Mouse (Mus musculus) cortical plate, adult 2 months (tissue): ENCODE data around the gene Myh9. TPM values are rescaled to one million over a fixed set of nuclear protein-coding genes. Genes with fewer than 3 reads are reported as not detected.

Experiments used
- H3K27ac ChIP-seq: fragments of 200-500 bp; 2 replicates; pipeline ENCODE4 v1.5.1; 2012; ENCODE audit warnings: low read length, control low read depth, inconsistent platforms; ENCODE audit not compliant: insufficient read depth
- H3K4me1 ChIP-seq: fragments of 200-500 bp; 2 replicates; pipeline ENCODE4 v1.6.1; 2011; ENCODE audit warnings: low read length; ENCODE audit not compliant: control insufficient read depth, insufficient read depth
- H3K4me3 ChIP-seq: fragments of 200-500 bp; 2 replicates; pipeline ENCODE4 v1.5.1; 2011; ENCODE audit warnings: mild to moderate bottlenecking, low read length, control low read depth; ENCODE audit not compliant: insufficient read depth
- CTCF ChIP-seq: fragments of 200-500 bp; IDR thresholded peaks from 2 replicates; pipeline ENCODE4 v1.5.1; 2011; ENCODE audit warnings: mild to moderate bottlenecking, control low read depth, low read length; ENCODE audit not compliant: insufficient read depth; ENCODE audit errors: extremely low read depth
- POLR2A ChIP-seq: fragments of 200-500 bp; IDR thresholded peaks from 2 replicates; pipeline ENCODE4 v1.6.1; 2011; ENCODE audit warnings: mild to moderate bottlenecking, low read length, control low read depth; ENCODE audit not compliant: insufficient read depth; ENCODE audit errors: extremely low read depth
- polyA plus RNA-seq: library from polyadenylated mRNA; depleted of rRNA; stranded (reverse); fragments of >200 nt; gene quantifications from 2 replicates; pipeline ENCODE4 v1.2.3, GENCODE M21; 2012

Myh9 gene
- polyA plus RNA-seq, 1 experiment: 32.6 TPM

DNA sequence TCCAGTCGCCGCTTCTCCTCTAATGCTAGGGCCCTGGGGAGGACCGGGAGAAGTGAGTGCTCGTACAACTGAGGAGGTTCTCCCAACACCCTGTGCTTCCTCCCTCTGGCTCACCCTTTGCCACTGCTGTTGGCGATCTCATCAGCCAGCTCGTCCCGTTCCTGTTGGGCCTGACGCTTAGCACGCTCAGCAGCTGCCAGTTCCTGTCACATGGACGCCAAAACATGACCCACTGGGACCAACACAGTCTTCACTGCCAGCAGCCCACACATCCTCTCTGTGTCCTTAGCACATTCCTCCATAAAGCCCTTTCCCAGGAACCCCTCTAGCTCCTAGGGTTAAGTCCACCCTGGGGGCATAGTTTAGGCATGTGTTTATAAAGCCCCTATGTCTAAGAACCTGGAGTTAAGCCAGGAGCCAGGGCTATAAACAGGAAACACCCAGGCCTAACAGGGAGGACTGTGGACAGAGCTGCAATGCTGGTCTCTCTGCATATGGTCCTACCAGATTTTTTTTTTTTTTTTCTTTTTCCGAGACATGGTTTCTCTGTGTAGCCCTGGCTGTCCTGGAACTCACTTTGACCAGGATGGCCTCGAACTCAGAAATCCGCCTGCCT is 77.5 kb downstream of the Myh9 start:
- no peak overlapping the region for H3K4me3 ChIP-seq
- H3K27ac ChIP-seq: no peak overlapping the region
- H3K4me1 ChIP-seq: no peaks in the 10 kb centered on the region
- TF ChIP-seq CTCF (no peak), POLR2A (no peak)

DNA sequence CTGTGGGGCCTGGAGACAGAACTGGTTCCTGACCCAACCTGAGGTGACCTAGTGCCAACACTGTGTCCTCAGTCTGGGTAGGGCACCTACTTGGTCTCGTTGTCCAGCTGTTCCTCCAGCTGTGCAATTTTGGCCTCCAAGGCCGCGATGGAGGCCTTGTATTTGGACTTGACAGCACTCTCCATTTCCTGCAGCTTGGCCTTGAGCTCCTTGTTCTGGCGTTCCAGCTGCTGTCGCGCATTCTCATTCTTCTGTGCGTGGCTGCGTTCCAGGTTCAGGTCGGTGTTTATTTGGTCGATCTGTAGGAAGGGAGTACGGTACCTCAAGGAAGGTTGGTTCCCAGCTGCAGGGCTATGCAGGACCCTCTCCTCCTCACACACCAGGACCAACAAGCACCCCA is 78.3 kb downstream of the Myh9 start:
- TF ChIP-seq POLR2A (no peak), CTCF (no peak)
- H3K27ac ChIP-seq: no peak overlapping the region
- H3K4me1 ChIP-seq: no peaks in the 10 kb centered on the region
- H3K4me3 ChIP-seq: no peak overlapping the region

DNA sequence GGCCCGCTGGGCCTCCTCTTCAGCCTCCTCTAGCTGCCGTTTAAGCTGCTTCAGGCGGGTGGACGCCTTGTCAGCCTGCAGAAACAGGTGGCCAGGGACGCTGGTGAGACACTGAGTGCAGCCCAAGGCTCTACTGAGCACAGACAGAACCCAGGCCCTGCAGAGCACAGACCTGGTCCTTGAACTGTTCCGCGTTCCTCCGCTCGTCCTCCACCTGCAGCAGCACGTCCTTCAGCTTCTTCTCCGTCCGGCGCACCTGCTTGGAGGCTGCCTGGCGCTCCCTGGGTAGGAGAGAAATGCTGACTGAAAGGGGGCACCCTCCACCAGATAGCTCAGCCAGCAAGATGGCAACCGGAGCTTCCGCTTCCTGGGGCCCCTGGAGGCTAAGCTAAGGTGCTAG is 78.9 kb downstream of the Myh9 start:
- Histone ChIP-seq H3K27ac (no peak overlapping the region), H3K4me1 (no peaks in the 10 kb centered on the region), H3K4me3 (no peak overlapping the region)
- TF ChIP-seq POLR2A (no peak), CTCF (no peak)

DNA sequence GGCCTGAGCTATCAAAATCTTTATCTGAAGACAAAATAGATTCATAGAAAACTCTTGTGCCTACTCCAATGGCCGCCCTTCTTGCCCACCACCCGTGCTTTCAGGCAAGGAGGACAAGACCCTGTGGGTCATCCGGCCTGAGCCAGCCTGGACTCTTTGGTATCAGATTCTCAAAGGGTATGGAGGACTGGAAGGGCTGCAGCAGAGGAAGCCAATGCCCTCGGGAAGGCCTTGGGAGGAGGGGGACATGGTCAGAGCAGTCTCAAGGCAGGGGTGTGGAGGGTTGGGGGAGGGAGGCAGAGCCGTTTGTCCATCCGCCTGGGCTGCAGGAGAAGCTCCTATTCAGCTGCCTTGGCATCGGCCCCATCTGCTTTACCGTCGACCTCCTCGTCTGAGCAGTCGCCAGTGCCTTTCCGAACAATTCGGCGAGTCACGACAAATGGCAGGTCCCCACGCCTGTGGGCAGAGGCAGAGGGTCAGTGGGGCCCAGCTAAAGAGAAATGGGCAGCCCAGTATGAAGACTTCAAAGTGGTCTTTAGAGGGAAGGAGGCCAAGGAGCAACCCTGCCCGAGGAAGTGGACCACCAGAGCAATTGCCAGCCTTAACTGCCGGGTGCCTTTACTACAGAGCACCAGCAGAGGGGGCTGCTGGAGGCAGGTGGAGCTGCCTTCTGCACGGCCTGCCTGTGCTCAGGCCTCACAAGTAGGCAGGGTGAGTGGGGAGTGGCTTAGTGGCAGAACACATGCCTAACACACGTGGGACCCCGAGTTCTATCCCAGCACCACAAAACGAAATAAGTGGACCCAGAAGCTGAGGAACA is 80.2 kb downstream of the Myh9 start:
- peak; percentile 71 for TF ChIP-seq CTCF
- TF ChIP-seq POLR2A: no peak
- H3K27ac ChIP-seq: no peak overlapping the region
- no peak overlapping the region for H3K4me3 ChIP-seq
- H3K4me1 ChIP-seq: no peaks in the 10 kb centered on the region

DNA sequence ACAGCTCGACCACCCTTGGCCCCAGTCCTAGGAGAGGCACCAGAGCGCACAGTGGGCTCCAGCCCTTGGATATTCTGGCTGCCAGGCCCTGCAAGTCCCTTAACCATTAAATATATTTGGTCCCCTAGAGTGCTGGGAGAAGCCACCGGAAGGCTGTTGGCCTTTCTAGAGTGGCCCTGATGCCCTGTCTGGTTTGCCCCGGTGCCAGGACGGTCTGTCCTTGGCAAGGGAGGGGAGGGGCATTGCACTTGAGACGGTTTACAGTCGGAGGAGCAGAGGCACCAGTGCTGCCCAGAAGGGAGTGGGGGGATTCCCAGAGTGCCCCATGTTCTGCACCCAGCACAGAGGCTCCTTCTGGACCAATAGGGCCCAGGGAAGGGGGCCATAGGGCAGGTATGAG is 80.9 kb downstream of the Myh9 start:
- H3K27ac ChIP-seq: no peak overlapping the region
- TF ChIP-seq POLR2A (no peak), CTCF (no peak)
- no peak overlapping the region for H3K4me3 ChIP-seq

DNA sequence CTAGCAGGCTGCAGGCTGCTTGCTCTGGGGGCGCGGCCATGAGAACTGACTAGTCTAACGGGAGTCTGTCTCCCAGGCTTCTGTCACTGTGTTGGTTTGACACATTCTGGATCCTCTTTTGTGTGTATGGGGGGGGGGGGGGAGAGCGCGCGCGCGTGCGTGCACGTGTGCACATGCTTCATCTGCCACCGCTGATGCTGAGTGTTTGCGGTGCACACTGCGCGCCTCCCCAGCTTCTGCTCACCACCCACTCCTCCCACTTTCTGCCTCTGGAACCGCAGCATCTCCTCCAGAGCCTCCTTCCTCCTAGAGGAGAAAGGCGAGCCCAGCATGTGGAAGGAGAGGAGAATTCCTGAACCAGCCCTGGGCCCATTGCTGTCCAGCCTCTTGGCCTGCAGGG is 81.9 kb downstream of the Myh9 start:
- no peaks in the 10 kb centered on the region for H3K4me1 ChIP-seq
- no peak overlapping the region for H3K4me3 ChIP-seq
- no peak overlapping the region for H3K27ac ChIP-seq
- TF ChIP-seq CTCF (no peak), POLR2A (no peak)

More for the DNA sequence above, 80.9 kb downstream of the Myh9 start:
- no peaks in the 10 kb centered on the region for H3K4me1 ChIP-seq

DNA sequence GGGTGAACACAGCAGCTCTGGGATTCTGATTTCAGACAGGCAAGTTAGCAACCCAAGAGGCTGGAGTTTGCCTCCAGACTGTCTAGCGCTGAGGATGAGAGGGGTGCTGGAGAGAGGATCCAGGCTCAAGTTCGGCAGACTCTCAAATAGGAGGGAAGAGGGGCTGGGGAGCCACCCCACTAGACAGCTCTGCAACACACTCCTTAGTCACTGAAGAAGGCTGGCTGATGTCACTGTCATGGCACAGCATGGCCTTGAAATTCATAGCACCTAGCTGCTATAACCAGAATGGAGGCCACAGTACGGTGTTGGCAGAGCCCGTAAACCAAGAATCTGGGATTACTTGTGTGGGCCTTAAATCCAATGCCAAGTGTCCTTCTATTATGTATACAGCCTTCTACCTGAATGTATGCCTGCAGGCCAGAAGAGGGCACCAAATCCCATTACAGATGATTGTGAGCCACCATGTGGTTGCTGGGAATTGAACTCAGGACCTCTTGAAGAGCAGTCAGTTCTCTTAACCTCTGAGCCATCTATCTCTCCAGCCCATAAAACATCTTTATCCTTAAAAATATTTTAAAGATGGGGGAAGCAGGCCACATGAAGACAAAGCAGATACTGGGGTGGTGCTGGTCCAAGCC is 84.3 kb downstream of the Myh9 start:
- no peak for TF ChIP-seq POLR2A
- no peak for TF ChIP-seq CTCF
- Histone ChIP-seq H3K4me3 (no peak overlapping the region), H3K4me1 (no peaks in the 10 kb centered on the region), H3K27ac (no peak overlapping the region)

DNA sequence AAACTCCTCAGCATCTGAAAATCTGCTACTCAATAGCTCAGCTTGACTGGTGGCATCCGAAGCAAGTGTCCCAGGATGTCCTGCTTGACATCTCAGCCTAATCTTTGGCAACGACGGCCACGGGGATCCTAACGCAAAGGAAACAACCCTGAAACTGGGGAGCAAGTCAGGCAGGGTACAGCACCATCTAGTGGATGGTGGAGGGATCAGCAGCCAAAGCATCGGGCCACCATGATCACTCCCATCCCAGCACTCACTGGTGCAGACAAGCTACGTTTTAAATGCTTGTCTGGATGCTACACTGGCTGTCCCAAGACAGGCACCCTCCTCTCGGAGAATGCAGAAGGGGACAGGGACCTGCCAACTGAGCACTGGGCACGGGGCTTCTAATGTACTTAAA is 85.1 kb downstream of the Myh9 start, which contains the start of gene Apol8:
Gene Apol8, minus strand, starts transcription at position 156 of the 400 bp plus-strand sequence.
- no peak within 1 kb of the TSS for H3K27ac ChIP-seq
- no peak for TF ChIP-seq POLR2A
- TF ChIP-seq CTCF: peak; percentile 88
- H3K4me1 ChIP-seq: no peaks in the 10 kb centered on the region
- peak within 1 kb of the TSS; percentile 7; the same call in 1 of the 2 replicates for H3K4me3 ChIP-seq

DNA sequence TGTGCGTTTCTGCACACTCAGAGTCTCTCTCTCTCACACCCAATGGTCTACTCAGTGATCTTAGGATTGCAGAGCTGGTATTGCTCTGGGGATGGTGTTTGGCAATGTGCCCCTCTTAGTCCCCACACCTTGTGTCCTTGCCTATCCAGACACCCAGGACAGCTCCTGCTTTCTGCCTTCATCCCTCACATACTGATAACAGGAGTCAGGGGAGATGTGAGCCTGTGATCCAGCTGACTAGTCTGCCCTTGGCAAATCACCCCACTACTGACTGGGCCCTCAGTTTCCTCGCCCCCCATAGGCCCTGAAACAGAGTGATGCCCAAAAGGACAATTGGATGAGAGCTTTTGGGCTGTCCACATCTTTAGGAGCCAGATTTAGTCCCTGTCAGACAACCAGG is 85.9 kb downstream of the Myh9 start:
- Histone ChIP-seq H3K4me3 (0 out of 2 replicates have a peak overlapping the region, but pooled peaks have one; percentile 7), H3K27ac (no peak overlapping the region), H3K4me1 (no peaks in the 10 kb centered on the region)
- TF ChIP-seq CTCF (no peak), POLR2A (no peak)

DNA sequence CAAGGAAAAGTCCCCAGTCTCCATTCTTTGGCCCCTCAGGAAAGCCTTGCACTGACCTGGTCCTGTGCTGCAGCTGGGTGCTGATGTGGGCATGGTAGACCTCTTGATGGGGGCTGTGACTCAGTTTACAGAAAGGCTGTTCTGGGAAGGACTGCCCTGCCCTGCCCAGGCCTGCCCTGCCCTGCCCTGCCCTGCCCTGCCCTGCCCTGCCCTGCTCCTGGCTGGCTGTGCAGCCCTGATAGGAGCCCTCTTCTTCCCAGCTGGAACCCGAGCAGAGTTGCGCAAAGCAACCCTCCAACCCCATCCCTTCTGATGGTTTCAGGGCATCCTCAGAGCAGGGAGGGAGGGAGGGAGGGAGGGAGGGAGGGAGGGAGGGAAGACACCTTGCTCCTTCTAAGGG is 86.8 kb downstream of the Myh9 start:
- Histone ChIP-seq H3K27ac (no peak overlapping the region), H3K4me1 (no peaks in the 10 kb centered on the region), H3K4me3 (no peak overlapping the region)
- no peak for TF ChIP-seq POLR2A
- no peak for TF ChIP-seq CTCF
